ENCODE assay signal across 8 mouse cellular contexts in the genomic region with DNA sequence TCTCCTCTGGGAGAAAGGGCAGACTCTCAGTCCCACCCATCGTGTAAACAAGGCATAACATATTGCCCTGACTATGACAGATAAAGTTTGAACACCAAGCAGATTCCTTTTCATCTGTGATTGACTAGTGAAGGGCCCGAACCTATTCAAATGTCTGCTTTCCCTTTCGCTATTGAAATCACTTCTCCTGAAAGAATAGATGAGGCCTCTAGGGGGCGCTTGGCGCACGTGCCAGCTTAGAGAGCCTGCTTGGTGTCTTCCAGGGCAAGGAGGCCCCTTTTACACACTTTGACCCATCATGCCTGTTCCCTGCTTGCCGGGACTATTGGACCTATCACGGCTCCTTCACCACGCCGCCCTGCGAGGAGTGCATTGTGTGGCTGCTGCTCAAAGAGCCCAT. TPM values are rescaled to one million over a fixed set of nuclear protein-coding genes. Genes with fewer than 3 reads are reported as not detected.
DNase-seq lines count a peak whose midpoint lies in the region; ATAC-seq and TF ChIP-seq lines count a peak whose summit lies in the region.

No protein-coding gene starts in this region.

- peak; percentile 38 for DNase-seq in G1E (ENCODE audit: low spot score)
- DNase-seq in heart, postnatal 36 days = peak; percentile 47 to 61
- peak; percentile 44 to 79 for DNase-seq in layer of hippocampus, adult 2 months (ENCODE audit: low spot score in 2 of 2)
- peak; percentile 91 for DNase-seq in lung, postnatal 36 days
- peak; percentile 86 for DNase-seq in retina, postnatal 1 day
- peak; percentile 85 for DNase-seq in thymus, postnatal 4 days

- intact Hi-C loops in heart, postnatal 36 days (cut with DNase I) = loop anchor here (5.0 to 10.0 kb wide), 2 partner anchors 225 to 378 kb away; no protein-coding TSS in a partner anchor

- H3K4me2 ChIP-seq in forebrain, embryonic 12.5 days = no peak overlapping the region

- peak overlapping the region; percentile 65 for H3K4me3 ChIP-seq in G1E (ENCODE audit: low read depth, low read length)
- H3K4me3 ChIP-seq in brown adipose tissue, adult 24 weeks (ENCODE audit: insufficient read depth, low read depth, low read length) = peak overlapping the region; percentile 49
- no peak overlapping the region for H3K4me3 ChIP-seq in forebrain, embryonic 12.5 days (replicated peaks)
- H3K4me3 ChIP-seq in layer of hippocampus, adult 2 months = peak overlapping the region; percentile 45

- H3K4me1 ChIP-seq in G1E (ENCODE audit: insufficient read depth, low read depth, low read length) = peaks cover 53% of the 10 kb centered on the region
- H3K4me1 ChIP-seq in brown adipose tissue, adult 24 weeks (ENCODE audit: control insufficient read depth, insufficient read depth, insufficient read length, low read length) = peaks cover 5% of the 10 kb centered on the region
- H3K4me1 ChIP-seq in forebrain, embryonic 12.5 days = no peaks in the 10 kb centered on the region

- H3K9me3 ChIP-seq in G1E (replicated peaks) = no peaks in the 10 kb centered on the region
- H3K9me3 ChIP-seq in forebrain, embryonic 12.5 days = no peaks in the 10 kb centered on the region

- peak; percentile 81 for TF ChIP-seq CTCF in G1E (IDR thresholded peaks at IDR 0.05; ENCODE audit: low read depth, low read length)
- TF ChIP-seq CTCF in layer of hippocampus, adult 2 months (conservative IDR thresholded peaks at IDR 0.05) = peak; percentile 91

- 18% methylated on average over 11 of the region's 11 CpGs for WGBS in forebrain, embryonic 12.5 days

- no peaks in the 10 kb centered on the region for H3K36me3 ChIP-seq in G1E (replicated peaks)
- no peaks in the 10 kb centered on the region for H3K36me3 ChIP-seq in forebrain, embryonic 12.5 days (replicated peaks)

- ATAC-seq in G1E (ENCODE audit: extremely low read depth, insufficient number of reproducible peaks, low FRiP score, poor library complexity, severe bottlenecking) = 0 out of 2 replicates have a peak, but pooled peaks have one; percentile 35
- 0 out of 2 replicates have a peak, but pooled peaks have one; percentile 40 for ATAC-seq in forebrain, embryonic 12.5 days (ENCODE audit: low FRiP score)

- H3K27ac ChIP-seq in brown adipose tissue, adult 24 weeks (replicated peaks; ENCODE audit: low read depth, low read length) = peak overlapping the region; percentile 72
- H3K27ac ChIP-seq in forebrain, embryonic 12.5 days = no peak overlapping the region
- no peak overlapping the region for H3K27ac ChIP-seq in layer of hippocampus, adult 2 months

- no peaks in the 10 kb centered on the region for H3K27me3 ChIP-seq in G1E (ENCODE audit: insufficient read depth, low read length)
- H3K27me3 ChIP-seq in forebrain, embryonic 12.5 days = no peaks in the 10 kb centered on the region

- H3K9ac ChIP-seq in forebrain, embryonic 12.5 days = no peak overlapping the region

RNA-seq across cellular contexts. Expression of gene Car3, which starts 6.5 kb away (rescaled TPM):
- total RNA-seq in G1E (2014; fragmentation: Nextera tagmentation) (18.5 TPM in 2 replicates), G1E (2017) (1.1 and 1.2 TPM in 2 replicates)
- polyA plus RNA-seq in G1E (2012) = 1.7 and 3.9 TPM in 2 replicates
- 5,717 and 6,809 TPM in 2 replicates for polyA plus RNA-seq in brown adipose tissue, adult 24 weeks (2012; ENCODE audit: insufficient read depth, insufficient read length, missing spikeins)
- 1.3 and 2.3 TPM in 2 replicates for polyA plus RNA-seq in forebrain, embryonic 12.5 days (2016; fragmentation: Nextera tagmentation; extraction: Ambion mirVana)
- 10 to 100 TPM in 1 of 2 experiments, 1 to 10 TPM in 1; 9.3 to 52.3 TPM for total RNA-seq in heart, postnatal 36 days (2021)
- total RNA-seq in layer of hippocampus, adult 2 months (2021) = under 1 TPM in 1 of 2 experiments, not detected in 1; 0.20 TPM

RNA-seq across cellular contexts. Expression of gene Car2, which starts 16.3 kb away (rescaled TPM):
- total RNA-seq in G1E (2014; fragmentation: Nextera tagmentation) (1,532 and 1,746 TPM in 2 replicates), G1E (2017) (1,452 and 1,581 TPM in 2 replicates)
- polyA plus RNA-seq in G1E (2012) = 537 and 1,129 TPM in 2 replicates
- 16.9 and 19.2 TPM in 2 replicates for polyA plus RNA-seq in brown adipose tissue, adult 24 weeks (2012; ENCODE audit: insufficient read depth, insufficient read length, missing spikeins)
- polyA plus RNA-seq in forebrain, embryonic 12.5 days (2016; fragmentation: Nextera tagmentation; extraction: Ambion mirVana) = 40.2 and 50.7 TPM in 2 replicates
- total RNA-seq in heart, postnatal 36 days (2021) = 1 to 10 TPM; 6.3 to 6.7 TPM
- 100 to 1,000 TPM; 134 to 144 TPM for total RNA-seq in layer of hippocampus, adult 2 months (2021)

Comparison
In these comparisons a context has a peak if more than half of its experiments do, and no peak if none do; other contexts are left out.
1. DNase-seq: peak in every context shown above with its lines; median percentile 91 in lung, postnatal 36 days; 86 in retina, postnatal 1 day; 85 in thymus, postnatal 4 days; 62 in layer of hippocampus, adult 2 months; 54 in heart, postnatal 36 days; 38 in G1E.
2. RNA of gene Car2, which starts 16.3 kb away (total RNA-seq): 1,452 to 1,746 TPM in G1E and 134 to 144 TPM in layer of hippocampus, adult 2 months; 6.3 to 6.7 TPM in heart, postnatal 36 days; every median in the first group is over 10 times any median in the second.